ENCODE assay signal across 8 mouse cellular contexts in genomic region chr12:12420841-12421579, GRCm38 (mm10).
A peak's percentile ranks its signal among the peaks of the same experiment; 100 is the strongest.
DNase-seq lines count a peak whose midpoint lies in the region; ATAC-seq lines count a peak whose summit lies in the region.

No protein-coding gene starts in this region.

- peak overlapping the region; percentile 17; the same call in 1 of the 2 replicates for H3K4me3 ChIP-seq in forebrain, embryonic 11.5 days (ENCODE audit: low read depth, low read length)
- peak overlapping the region; percentile 61 for H3K4me3 ChIP-seq in heart, embryonic 16.5 days (ENCODE audit: low read length)
- peak overlapping the region; percentile 60 for H3K4me3 ChIP-seq in liver, embryonic 13.5 days (replicated peaks)
- peak overlapping the region; percentile 45 for H3K4me3 ChIP-seq in stomach, embryonic 15.5 days (replicated peaks)

- no peaks in the 10 kb centered on the region for H3K9me3 ChIP-seq in forebrain, embryonic 11.5 days (ENCODE audit: control insufficient read depth, low read length)
- no peaks in the 10 kb centered on the region for H3K9me3 ChIP-seq in heart, embryonic 16.5 days (replicated peaks; ENCODE audit: control insufficient read depth, low read length)
- H3K9me3 ChIP-seq in liver, embryonic 13.5 days (replicated peaks): no peaks in the 10 kb centered on the region
- no peaks in the 10 kb centered on the region for H3K9me3 ChIP-seq in stomach, embryonic 15.5 days

- peak overlapping the region; percentile 41; the same call in 1 of the 2 replicates for H3K4me2 ChIP-seq in forebrain, embryonic 11.5 days (ENCODE audit: low read depth, low read length, severe bottlenecking)
- peak overlapping the region; percentile 87 for H3K4me2 ChIP-seq in heart, embryonic 16.5 days (ENCODE audit: low read depth, low read length)
- H3K4me2 ChIP-seq in liver, embryonic 13.5 days: peak overlapping the region; percentile 78
- H3K4me2 ChIP-seq in stomach, embryonic 15.5 days: peak overlapping the region; percentile 65

- no peak overlapping the region for H3K27ac ChIP-seq in forebrain, embryonic 11.5 days (ENCODE audit: low read depth, low read length)
- H3K27ac ChIP-seq in heart, embryonic 16.5 days (ENCODE audit: low read length): no peak overlapping the region
- peak overlapping the region; percentile 26; the same call in 1 of the 2 replicates for H3K27ac ChIP-seq in liver, embryonic 13.5 days
- H3K27ac ChIP-seq in stomach, embryonic 15.5 days: no peak overlapping the region

- H3K4me1 ChIP-seq in forebrain, embryonic 11.5 days (replicated peaks; ENCODE audit: control insufficient read depth, insufficient read depth, low read length): 0 out of 2 replicates have a peak, but pooled peaks cover 2% of the 10 kb centered on the region
- H3K4me1 ChIP-seq in heart, embryonic 16.5 days (ENCODE audit: control insufficient read depth, insufficient read depth, low read length): peaks cover 13% of the 10 kb centered on the region
- peaks cover 26% of the 10 kb centered on the region for H3K4me1 ChIP-seq in liver, embryonic 13.5 days (replicated peaks)
- H3K4me1 ChIP-seq in stomach, embryonic 15.5 days: peaks cover 5% of the 10 kb centered on the region; the same call in 1 of the 2 replicates

- no peaks in the 10 kb centered on the region for H3K36me3 ChIP-seq in forebrain, embryonic 11.5 days (ENCODE audit: control insufficient read depth, insufficient read depth, low read length)
- H3K36me3 ChIP-seq in heart, embryonic 16.5 days (ENCODE audit: control insufficient read depth, insufficient read depth): no peaks in the 10 kb centered on the region
- no peaks in the 10 kb centered on the region for H3K36me3 ChIP-seq in liver, embryonic 13.5 days
- H3K36me3 ChIP-seq in stomach, embryonic 15.5 days: no peaks in the 10 kb centered on the region

- peak overlapping the region; percentile 64 for H3K9ac ChIP-seq in forebrain, embryonic 11.5 days (ENCODE audit: low read length)
- peak overlapping the region; percentile 89 for H3K9ac ChIP-seq in heart, embryonic 16.5 days (ENCODE audit: low read length)
- peak overlapping the region; percentile 76 for H3K9ac ChIP-seq in liver, embryonic 13.5 days
- H3K9ac ChIP-seq in stomach, embryonic 15.5 days: peak overlapping the region; percentile 59; the same call in 1 of the 2 replicates

- WGBS in forebrain, embryonic 11.5 days: 15% methylated on average over 25 of the region's 25 CpGs
- 14% methylated on average over 25 of the region's 25 CpGs for WGBS in heart, embryonic 16.5 days
- WGBS in liver, embryonic 13.5 days (ENCODE audit: insufficient replicate concordance): 12% methylated on average over 25 of the region's 25 CpGs
- 12% methylated on average over 25 of the region's 25 CpGs for WGBS in stomach, embryonic 15.5 days

- ATAC-seq in CD4-positive, CD25-positive, alpha-beta regulatory T cell, adult 4 months: peak; percentile 95
- peak; percentile 95 for ATAC-seq in forebrain, embryonic 11.5 days (replicated peaks; ENCODE audit: low FRiP score)
- ATAC-seq in heart, embryonic 16.5 days (replicated peaks; ENCODE audit: extremely low read depth, insufficient read depth, low FRiP score): peak; percentile 88
- peak; percentile 94 for ATAC-seq in liver, embryonic 13.5 days (ENCODE audit: low read depth)
- ATAC-seq in stomach, embryonic 15.5 days (ENCODE audit: insufficient read depth, low FRiP score, low read depth): peak; percentile 94

- peak; percentile 58 for DNase-seq in c-Kit-positive CD71-negative TER-119-negative erythroid progenitor cells, embryonic 14.5 days (ENCODE audit: low read depth)
- peak; percentile 93 for DNase-seq in forebrain, embryonic 11.5 days (ENCODE audit: low spot score)
- DNase-seq in kidney, postnatal 25 days: peak; percentile 80 to 85
- peak; percentile 77 for DNase-seq in liver, embryonic 13.5 days
- DNase-seq in neural tube, embryonic 10.5 days (ENCODE audit: extremely low spot score, low spot score): peak; percentile 90

- H3K27me3 ChIP-seq in forebrain, embryonic 11.5 days (ENCODE audit: control insufficient read depth, insufficient read depth, low read length): no peaks in the 10 kb centered on the region
- H3K27me3 ChIP-seq in heart, embryonic 16.5 days (ENCODE audit: control insufficient read depth, insufficient read depth, low read length): no peaks in the 10 kb centered on the region
- no peaks in the 10 kb centered on the region; the same call in 1 of the 2 replicates for H3K27me3 ChIP-seq in liver, embryonic 13.5 days
- H3K27me3 ChIP-seq in stomach, embryonic 15.5 days (replicated peaks): no peaks in the 10 kb centered on the region
